Mouse (Mus musculus): ENCODE data around the gene Poc1b.

- TF ChIP-seq CTCF (IDR thresholded peaks at IDR 0.05; ENCODE audit: low read depth) (peak; percentile 33; the same call in 1 of the 2 replicates), EP300 (IDR thresholded peaks at IDR 0.05; ENCODE audit: low read depth) (no peak)
Observed at GRCm38 (mm10) chr10:99156808-99157207, 50.0 kb downstream of the Poc1b start.
